Mouse (Mus musculus): ENCODE measurements around the gene Nudt8.

DNA sequence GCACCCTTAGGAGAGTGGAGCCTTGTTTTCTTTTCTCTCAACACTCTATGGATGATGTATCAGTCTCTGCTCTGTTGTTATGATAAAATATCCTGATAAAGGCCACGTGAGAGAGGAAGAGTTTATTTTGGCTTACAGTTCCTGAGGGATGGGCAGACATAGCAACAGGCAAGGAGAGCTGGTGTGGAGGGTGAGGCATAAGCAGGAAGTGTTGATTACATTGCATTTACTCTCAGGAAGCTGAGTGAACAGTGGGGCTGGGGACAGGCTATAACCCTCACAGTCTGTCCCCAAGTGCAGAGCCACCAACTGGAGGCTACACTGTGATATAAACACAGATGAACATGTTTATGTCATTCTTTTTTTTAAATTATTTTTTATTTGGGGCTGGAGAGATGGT lies 48.3 kb upstream of the Nudt8 start:
- TF ChIP-seq CTCF (IDR thresholded peaks at IDR 0.05; ENCODE audit: low read depth, low read length) = no peak
- no peak for TF ChIP-seq POLR2A (IDR thresholded peaks at IDR 0.05; ENCODE audit: extremely low read depth, insufficient read depth, low read length)
